Mouse (Mus musculus) G1E (cell line): Measurements from ENCODE around the gene Tek.

Source experiments
- CTCF ChIP-seq: IDR thresholded peaks from 2 replicates; pipeline ENCODE4 v1.5.1; 2012; ENCODE audit warnings: low read depth, low read length, inconsistent platforms, mixed read lengths
- GATA1 ChIP-seq: IDR thresholded peaks from 2 replicates; pipeline ENCODE4 v1.6.1; 2012; ENCODE audit warnings: borderline replicate concordance, low read length, inconsistent platforms, mixed read lengths

- no peak for TF ChIP-seq CTCF
- TF ChIP-seq GATA1: no peak
These were observed 29.5 kb downstream of the Tek start for GRCm38 (mm10) chr4:94768624-94769023.
